Mouse (Mus musculus) C2C12 (cell line): ENCODE results near the gene Coq2. TPM values are rescaled to one million over a fixed set of nuclear protein-coding genes. Genes with fewer than 3 reads are reported as not detected.
A peak's percentile ranks its signal among the peaks of the same experiment; 100 is the strongest.

Experiments
- H3K27me3 ChIP-seq: one replicate; pipeline ENCODE4 v1.6.1; 2011; ENCODE audit not compliant: control insufficient read depth, insufficient read depth, insufficient read length
- H3K36me3 ChIP-seq: one replicate; pipeline ENCODE4 v1.6.1; 2011; ENCODE audit not compliant: control insufficient read depth, insufficient read depth
- H3K4me3 ChIP-seq: one replicate; pipeline ENCODE4 v1.5.1; 2011; ENCODE audit warnings: mild to moderate bottlenecking, control low read depth; ENCODE audit not compliant: poor library complexity, insufficient read depth, severe bottlenecking
- H3K79me2 ChIP-seq: one replicate; pipeline ENCODE4 v1.6.1; 2011; ENCODE audit not compliant: control insufficient read depth, insufficient read depth
- H3K79me3 ChIP-seq: one replicate; pipeline ENCODE4 v1.6.1; 2011; ENCODE audit warnings: low read depth, control low read depth
- H3ac ChIP-seq: one replicate; pipeline ENCODE3; 2011; ENCODE audit warnings: low read depth; ENCODE audit not compliant: control insufficient read depth, insufficient read length
- CEBPB ChIP-seq: IDR thresholded peaks from one replicate; pipeline ENCODE4 v1.6.1; 2011; ENCODE audit warnings: low read depth, mild to moderate bottlenecking, control low read depth, moderate library complexity
- CTCF ChIP-seq: IDR thresholded peaks from one replicate; pipeline ENCODE4 v1.5.1; 2011; ENCODE audit not compliant: control insufficient read depth, insufficient read depth, insufficient read length
- FOSL1 ChIP-seq: IDR thresholded peaks from one replicate; pipeline ENCODE4 v1.8.0; 2011; ENCODE audit warnings: mild to moderate bottlenecking, low read length; ENCODE audit not compliant: poor library complexity, insufficient read depth, severe bottlenecking
- MAX ChIP-seq: IDR thresholded peaks from one replicate; pipeline ENCODE4 v1.6.1; 2011; ENCODE audit warnings: mild to moderate bottlenecking, control low read depth
- MYOD1 ChIP-seq: IDR thresholded peaks from one replicate; pipeline ENCODE4 v1.6.1; 2011; ENCODE audit warnings: low read depth; ENCODE audit not compliant: control insufficient read depth, insufficient read length
- MYOG ChIP-seq: IDR thresholded peaks from one replicate; pipeline ENCODE4 v1.6.1; 2011; ENCODE audit not compliant: control insufficient read depth, insufficient read length; ENCODE audit errors: extremely low read depth
- USF1 ChIP-seq: IDR thresholded peaks from one replicate; pipeline ENCODE4 v1.6.1; 2011; ENCODE audit warnings: low read depth, mild to moderate bottlenecking, control low read depth, moderate library complexity
- polyA plus RNA-seq: library from polyadenylated mRNA; unstranded; fragments of >200 nt; fragmentation: generic; extraction: Trizol; gene quantifications from one replicate; pipeline ENCODE4 v1.2.1, GENCODE M21; 2012; ENCODE audit warnings: missing spikeins

Coq2 gene
- polyA plus RNA-seq, 1 experiment = 25.0 TPM

- TF ChIP-seq FOSL1 (peak; percentile 73), USF1 (peak; percentile 52), CEBPB (peak; percentile 14), CTCF (no peak), MYOG (no peak), MYOD1 (no peak), MAX (peak; percentile 31)
- H3K36me3 ChIP-seq = no peaks in the 10 kb centered on the region
- no peaks in the 10 kb centered on the region for H3K79me3 ChIP-seq
- H3K79me2 ChIP-seq = no peaks in the 10 kb centered on the region
- H3K4me3 ChIP-seq = no peak overlapping the region
- no peaks in the 10 kb centered on the region for H3K27me3 ChIP-seq
- H3ac ChIP-seq = no peak overlapping the region
Measured at GRCm38 (mm10) chr5:100622509-100623163, 52.3 kb downstream of the Coq2 start.

- Histone ChIP-seq H3ac (peak overlapping the region; percentile 12), H3K79me3 (no peaks in the 10 kb centered on the region), H3K27me3 (no peaks in the 10 kb centered on the region), H3K4me3 (no peak overlapping the region), H3K36me3 (no peaks in the 10 kb centered on the region), H3K79me2 (no peaks in the 10 kb centered on the region)
- TF ChIP-seq CEBPB = peak; percentile 28
- TF ChIP-seq FOSL1 = no peak
- no peak for TF ChIP-seq USF1
- TF ChIP-seq MAX = no peak
- no peak for TF ChIP-seq MYOG
- peak; percentile 83 for TF ChIP-seq MYOD1
- TF ChIP-seq CTCF = no peak
Measured at GRCm38 (mm10) chr5:100621876-100622508, 52.9 kb downstream of the Coq2 start.

- Histone ChIP-seq H3K4me3 (no peak overlapping the region), H3K79me2 (no peaks in the 10 kb centered on the region)
- no peak for TF ChIP-seq CTCF
- no peak for TF ChIP-seq MYOG
- TF ChIP-seq FOSL1 = no peak
- no peak for TF ChIP-seq USF1
- no peak for TF ChIP-seq MAX
- no peak for TF ChIP-seq CEBPB
Measured at GRCm38 (mm10) chr5:100620952-100621351, 54.0 kb downstream of the Coq2 start.

GRCm38 (mm10) chr5:100619586-100620275, 55.2 kb downstream of the Coq2 start:
- no peak overlapping the region for H3K4me3 ChIP-seq
- H3ac ChIP-seq = no peak overlapping the region
- TF ChIP-seq USF1 = no peak
- no peak for TF ChIP-seq MYOD1
- TF ChIP-seq FOSL1 = no peak
- H3K79me2 ChIP-seq = no peaks in the 10 kb centered on the region
- no peaks in the 10 kb centered on the region for H3K79me3 ChIP-seq
- no peaks in the 10 kb centered on the region for H3K36me3 ChIP-seq
- H3K27me3 ChIP-seq = no peaks in the 10 kb centered on the region

More at GRCm38 (mm10) chr5:100620952-100621351, 54.0 kb downstream of the Coq2 start:
- H3ac ChIP-seq = no peak overlapping the region
- H3K27me3 ChIP-seq = no peaks in the 10 kb centered on the region
- no peaks in the 10 kb centered on the region for H3K36me3 ChIP-seq
- no peaks in the 10 kb centered on the region for H3K79me3 ChIP-seq

GRCm38 (mm10) chr5:100613896-100614768, 60.8 kb downstream of the Coq2 start:
- H3K79me3 ChIP-seq = no peaks in the 10 kb centered on the region

More at GRCm38 (mm10) chr5:100613896-100614768, 60.8 kb downstream of the Coq2 start:
- no peak overlapping the region for H3K4me3 ChIP-seq
- no peaks in the 10 kb centered on the region for H3K36me3 ChIP-seq
- TF ChIP-seq USF1 (no peak), CTCF (no peak), MAX (no peak), CEBPB (no peak), MYOD1 (no peak), MYOG (no peak), FOSL1 (no peak)
- H3K79me2 ChIP-seq = no peaks in the 10 kb centered on the region
- no peaks in the 10 kb centered on the region for H3K27me3 ChIP-seq
- H3ac ChIP-seq = no peak overlapping the region
